Mouse (Mus musculus): ENCODE data around the gene Qk.

The Qk gene

DNA sequence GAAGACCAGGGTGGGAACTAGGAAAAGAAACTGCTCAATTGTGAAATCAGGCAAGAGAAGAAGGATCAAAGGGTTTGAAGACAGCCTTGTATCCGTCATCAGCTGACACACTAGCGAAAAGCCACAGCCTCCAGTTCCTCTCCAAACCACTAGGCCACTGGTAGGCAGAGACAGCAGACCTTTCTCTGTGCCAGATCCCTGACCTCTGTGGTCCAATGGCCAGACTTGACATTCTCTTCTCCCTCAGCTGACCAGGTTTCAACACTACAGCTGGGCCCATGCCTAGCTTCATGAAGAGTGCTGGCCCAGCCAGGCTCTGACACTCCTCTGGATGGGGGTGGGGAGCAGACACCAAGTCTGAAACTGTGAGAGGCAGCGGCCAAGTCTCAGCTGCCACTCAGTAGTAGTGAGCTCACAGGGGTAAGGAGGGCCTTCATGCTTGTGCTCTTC, 7.0 kb upstream of the Qk start:
- no peak for DNase-seq (ENCODE audit: low read depth)

DNA sequence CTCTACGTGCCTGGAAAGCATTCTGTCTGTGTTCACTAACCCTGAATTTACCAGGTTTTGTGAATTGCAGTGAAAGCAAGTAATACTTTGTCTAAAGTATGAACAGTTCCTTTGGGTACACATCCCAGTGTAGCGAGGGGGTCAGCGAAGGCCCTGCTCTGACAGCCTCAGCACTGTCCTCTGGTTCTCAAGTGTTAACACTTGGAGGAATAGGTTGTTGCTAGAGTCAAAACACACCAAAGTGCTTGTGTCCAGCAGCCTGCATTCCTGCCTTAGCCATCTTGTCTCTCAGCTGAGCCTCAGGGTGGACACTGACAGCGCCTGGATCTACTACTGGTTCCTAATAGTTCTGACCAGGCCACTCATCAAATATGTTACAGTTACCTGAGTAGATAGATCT, 6.3 kb upstream of the Qk start:
- no peak for DNase-seq (ENCODE audit: low read depth)

DNA sequence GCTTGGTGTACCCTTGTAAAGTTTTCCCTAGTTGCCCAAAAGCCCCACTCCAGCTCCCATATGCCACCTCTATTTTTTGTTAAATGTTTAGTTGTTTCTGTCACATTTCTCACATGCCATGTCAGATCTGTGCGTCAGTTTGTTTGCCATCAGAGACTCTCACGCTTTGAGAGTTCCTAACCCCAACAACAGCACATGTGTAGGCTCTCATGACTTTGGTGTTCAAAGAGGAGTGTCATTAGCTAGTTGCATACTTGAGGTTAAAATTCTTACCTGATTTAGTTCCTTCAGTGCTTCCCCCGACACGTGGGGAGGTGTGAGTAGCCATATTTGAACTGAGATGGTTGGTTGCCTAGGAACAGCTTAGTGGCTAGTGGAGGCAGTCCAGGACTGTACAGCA, 2.1 kb upstream of the Qk start:
- no peak for DNase-seq (ENCODE audit: low read depth)

DNA sequence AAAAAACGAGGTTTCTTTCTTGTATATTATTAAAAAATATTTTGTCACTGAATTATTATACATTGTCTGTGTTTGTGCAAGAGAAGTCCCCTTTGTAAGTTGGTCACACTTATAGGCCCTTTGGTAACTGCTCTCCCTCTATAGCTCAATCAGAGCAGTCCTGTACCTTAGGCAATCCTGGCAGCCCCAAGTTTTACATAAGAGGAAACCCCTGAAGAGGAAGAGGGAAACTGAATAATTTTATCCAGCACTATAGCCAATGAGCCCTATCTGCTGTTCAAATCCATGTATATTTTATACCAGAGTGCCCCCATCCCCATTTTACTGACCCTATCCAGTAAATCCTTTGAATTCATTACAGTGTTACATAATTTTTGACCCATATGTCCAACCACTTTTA, 1.4 kb upstream of the Qk start:
- no peak for DNase-seq (ENCODE audit: low read depth)

DNA sequence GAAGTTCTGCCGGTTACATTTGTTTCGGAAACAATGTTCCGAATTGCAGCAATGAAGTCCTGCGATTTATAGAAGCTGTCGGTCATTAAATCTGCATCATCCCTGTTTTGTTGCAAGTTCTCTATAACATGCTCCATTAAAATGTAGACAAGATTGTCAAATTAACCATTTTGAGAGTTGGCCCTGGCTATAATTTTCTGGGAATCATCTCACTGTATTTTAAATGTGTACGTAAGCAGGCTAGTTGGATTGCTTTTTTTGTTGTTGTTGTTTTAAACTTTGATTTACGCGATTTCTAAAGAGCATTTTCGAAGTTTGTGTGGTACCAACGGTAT, 769 bp upstream of the Qk start:
- no peak for DNase-seq (ENCODE audit: low read depth)

DNA sequence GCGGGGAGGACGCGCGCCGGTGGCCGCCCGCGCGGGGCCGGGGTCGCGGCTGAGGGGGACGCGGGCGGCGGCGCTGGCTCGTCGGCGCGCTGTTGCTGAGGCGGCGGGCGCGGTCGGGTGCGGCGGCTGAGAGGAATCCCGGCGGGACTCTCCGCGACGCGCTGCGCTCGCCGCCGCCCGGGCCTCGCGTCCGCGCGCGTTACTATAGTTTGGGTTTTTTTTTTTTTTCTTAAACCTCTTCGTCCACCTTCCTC, 296 bp downstream of the Qk start:
- no peak for DNase-seq (ENCODE audit: low read depth)

DNA sequence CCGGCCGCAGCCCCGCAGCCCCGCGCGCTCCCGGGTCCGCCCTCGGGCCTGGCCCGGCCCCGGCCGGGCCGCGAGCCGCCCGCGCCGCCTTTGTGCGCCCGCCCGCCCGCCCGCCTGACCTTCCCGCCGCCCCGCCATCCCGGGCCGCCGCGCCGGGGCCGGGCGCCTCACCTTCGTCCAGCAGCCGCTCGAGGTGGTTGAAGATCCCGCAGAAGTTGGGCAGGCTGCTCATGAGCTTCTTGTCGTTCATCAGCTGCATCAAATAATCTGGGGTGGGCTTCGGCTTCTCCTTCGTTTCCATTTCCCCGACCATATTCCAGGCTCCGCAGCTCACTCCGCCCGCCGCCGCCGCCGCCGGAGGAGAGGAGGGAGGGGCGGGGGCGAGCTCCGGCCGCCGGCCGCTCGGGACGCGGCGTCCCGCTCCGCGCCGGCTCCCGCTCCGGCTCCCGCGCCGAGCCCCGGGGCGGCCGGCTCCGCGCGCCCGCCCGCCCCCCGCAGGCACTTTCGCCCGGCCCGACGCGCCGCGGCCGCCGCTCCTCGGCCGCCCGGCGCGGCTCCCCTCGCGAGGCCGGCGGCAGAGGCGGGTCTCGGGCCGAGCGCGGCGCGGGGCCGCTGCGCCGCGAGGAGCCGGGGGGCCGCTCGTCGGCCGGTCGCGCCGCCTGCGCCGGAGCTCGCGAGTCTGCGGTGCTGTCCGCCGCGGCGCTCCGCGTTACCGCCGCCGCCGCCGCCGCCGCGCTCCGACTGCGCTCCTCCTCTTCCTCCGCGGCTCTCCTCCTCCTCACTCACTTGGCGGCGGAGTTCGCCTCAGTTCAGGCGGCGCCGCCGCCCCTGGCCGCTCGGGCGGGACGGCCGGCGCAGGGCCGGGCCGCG, 858 bp downstream of the Qk start:
- peak; percentile 82 for DNase-seq (ENCODE audit: low read depth)

DNA sequence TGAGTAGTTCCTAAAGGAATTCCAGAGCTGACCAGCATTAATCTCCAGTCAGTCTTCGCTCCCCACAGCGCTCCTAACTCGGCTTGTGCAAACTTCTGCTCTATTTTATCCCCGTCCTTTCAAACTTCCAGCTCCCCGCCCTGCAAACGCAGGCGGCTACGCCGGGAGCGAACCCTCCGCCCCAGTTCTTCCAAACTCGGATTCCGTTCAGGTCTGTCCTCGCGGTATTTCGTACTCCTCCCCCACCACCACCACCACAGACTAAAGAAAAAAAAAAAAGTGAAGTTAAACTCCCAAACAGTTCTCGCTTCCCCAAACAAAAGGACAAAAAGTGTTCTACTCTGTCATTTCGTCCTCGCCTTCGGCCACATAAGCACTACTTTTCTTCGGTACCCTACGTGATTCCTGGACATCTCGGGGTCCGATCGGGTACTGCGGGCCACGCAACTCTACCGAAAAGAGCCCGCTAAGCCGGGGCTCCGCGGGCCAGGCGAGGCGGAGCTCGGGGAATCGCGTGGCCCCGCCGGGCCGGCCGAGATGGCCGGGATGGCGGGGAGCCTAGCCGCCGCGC, 1.6 kb downstream of the Qk start:
- DNase-seq (ENCODE audit: low read depth) = peak; percentile 62

DNA sequence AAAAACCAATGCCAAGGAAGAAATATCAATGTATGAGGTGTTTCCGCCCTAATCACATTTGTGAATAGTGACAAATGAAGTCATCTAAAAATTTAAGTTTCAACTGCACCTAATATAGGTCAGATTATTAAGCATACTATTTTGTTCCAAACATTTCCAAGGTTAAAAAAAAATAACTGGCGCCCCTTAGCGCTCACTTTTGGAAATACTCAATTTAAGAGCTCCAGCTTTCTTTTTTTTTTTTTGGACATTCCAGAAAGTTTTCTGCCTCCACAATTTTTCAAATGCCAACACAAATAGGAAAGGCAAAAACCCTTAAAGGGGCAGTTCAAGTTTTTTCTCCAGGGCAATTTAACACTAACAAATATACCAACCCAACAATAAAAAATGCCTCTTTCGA, 2.5 kb downstream of the Qk start:
- peak; percentile 74 for DNase-seq (ENCODE audit: low read depth)

DNA sequence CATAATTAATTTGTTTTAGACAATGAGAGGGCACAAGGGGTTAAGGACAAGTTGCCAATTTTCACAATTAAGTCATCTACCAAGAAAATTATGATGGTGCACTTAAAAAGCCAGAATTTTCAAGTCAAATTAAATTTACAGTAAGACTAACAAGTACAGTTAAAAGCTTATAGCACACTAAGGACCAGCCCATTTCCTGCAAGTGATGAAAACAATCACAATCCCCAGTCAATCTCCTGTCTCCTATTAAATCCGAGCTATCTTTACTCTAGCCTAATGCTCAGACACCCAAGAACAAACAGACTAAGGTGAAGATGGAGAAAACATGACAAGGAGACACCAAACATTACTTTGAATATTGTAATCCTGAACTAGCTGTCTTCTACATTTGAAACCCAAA, 3.2 kb downstream of the Qk start:
- no peak for DNase-seq (ENCODE audit: low read depth)

DNA sequence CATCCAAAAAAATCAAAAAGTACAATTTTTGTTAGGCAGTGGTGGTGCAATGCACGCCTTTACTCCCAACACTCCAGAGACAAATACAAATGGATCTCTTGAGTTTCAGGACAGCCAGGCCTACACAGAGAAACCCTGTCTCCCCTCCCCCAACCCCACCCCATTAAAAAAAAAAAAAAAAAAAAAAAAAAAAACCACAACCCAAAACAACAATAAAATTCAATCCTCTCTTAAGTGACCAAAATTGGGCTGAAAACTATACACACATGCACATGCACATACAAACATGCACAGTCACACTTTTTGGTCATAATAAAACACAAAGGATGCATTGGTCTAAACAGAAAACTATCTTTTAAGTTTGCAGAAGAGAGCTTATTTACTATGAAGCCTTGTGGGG, 9.6 kb downstream of the Qk start:
- no peak for DNase-seq (ENCODE audit: low read depth)

DNA sequence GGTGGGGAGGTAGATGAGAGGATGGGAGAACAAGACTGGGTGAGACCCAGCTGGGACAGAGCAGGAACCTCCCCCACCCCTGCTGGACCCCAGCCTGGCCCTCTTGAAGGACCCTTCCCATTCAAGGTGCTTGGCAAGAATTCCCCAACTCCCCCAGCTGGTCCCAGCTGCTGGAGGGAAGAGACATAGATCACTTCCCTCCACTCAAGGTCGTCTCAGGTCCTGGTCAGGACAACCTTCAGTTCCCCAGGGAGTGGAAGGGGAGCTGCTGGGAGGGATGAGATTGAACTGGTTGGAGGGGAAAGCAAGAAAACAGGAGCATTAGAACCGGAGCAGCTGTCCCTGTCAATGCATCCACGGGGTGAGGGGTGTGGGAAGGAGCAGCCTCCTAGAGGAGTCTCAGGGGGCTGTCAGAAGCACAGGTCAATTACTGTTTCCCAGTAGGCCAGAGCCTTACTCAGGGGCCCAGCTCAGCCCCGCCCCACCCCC, 10.5 kb downstream of the Qk start:
- no peak for DNase-seq (ENCODE audit: low read depth)

DNA sequence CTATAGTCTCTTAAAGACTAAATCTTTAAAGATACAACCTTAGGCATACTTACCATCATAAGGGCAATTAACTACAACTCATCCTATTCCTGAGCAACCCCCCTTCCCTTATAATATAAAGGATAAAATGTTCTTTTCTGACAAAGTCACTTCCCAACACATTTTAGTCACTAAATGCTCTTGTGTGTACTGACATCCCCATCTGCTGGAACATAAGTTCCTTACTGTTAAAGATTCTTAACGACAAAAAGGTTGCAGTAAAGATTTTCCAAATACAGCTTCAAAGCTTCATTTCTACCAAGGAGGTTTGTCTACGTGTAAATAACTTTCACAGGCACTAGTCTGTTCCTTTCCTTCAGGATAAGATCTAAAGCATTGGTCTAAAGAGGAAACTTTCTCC, 13.2 kb downstream of the Qk start:
- no peak for DNase-seq (ENCODE audit: low read depth)

DNA sequence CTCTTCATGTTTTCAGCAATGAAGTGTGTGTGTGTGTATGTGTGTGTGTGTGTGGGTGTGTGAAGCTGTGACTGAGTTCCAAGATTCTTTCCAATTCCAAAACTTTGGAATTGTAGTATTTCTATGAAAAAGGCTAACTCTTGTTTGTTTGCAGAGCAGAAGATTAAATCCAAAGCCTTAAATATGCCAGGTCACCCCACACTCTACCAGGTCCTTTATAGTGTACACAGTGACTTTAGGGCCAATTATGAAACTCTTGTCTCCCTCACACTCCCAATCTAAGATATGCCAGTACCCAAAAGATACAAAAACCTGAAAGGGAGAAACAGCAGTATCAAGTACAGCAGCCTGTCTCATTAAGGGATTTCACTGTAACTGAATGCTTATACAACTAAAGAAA, 15.7 kb downstream of the Qk start:
- no peak for DNase-seq (ENCODE audit: low read depth)

DNA sequence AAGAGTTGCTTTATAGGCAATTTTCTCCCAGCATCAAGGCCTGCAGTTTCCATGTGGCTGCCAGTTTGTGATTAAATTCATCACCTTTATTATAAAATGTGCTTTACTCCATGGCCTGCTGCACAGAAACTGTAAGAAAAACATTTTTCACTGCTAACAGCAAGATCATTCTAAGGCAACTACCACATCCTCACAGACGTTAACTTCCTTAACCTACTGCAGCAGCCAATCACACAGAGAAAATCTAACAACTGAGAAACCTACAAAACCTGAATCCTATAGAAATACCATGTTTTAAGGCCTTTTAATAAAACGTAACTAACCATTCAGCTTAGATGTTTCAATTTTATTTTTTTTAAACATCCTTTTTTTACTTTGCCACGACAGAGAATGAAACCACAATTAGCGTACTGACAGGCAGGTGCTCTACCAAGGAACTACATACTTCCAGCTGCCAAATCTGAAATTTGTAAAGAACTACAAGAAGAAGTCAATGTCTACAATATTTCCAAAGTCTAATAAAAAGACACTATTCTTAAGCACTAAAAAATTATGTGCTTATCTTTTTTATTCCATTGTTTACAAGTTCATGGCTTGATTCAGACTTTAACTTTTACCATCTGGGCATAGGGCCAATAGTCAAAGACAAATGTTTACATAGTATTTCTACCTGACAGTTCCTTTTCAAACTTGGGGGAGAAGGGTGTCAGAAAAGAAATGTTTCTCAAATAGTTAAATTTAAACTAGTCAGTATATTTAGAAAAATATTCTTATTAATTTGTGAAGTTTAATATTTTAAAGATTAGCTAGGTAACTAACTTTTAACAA, 18.5 kb downstream of the Qk start:
- DNase-seq (ENCODE audit: low read depth) = peak; percentile 28

DNA sequence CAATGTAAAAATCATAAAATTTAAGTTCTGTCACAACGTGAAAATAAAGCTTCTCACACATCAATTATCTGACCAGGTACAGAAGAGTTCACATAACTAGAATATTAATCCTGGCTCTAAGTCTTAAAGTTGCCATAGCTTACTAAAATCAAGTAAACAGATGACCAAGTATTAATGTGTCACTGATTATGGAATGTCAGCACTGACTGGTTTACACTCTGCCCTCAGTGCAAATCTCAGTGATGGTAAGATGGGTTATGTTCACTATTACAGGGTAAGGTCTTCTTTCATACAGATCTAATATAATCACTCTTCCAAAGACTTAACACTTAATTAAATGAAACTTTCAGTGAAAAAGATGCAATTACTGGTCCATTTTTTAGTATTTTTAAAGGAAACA, 20.3 kb downstream of the Qk start:
- no peak for DNase-seq (ENCODE audit: low read depth)

DNA sequence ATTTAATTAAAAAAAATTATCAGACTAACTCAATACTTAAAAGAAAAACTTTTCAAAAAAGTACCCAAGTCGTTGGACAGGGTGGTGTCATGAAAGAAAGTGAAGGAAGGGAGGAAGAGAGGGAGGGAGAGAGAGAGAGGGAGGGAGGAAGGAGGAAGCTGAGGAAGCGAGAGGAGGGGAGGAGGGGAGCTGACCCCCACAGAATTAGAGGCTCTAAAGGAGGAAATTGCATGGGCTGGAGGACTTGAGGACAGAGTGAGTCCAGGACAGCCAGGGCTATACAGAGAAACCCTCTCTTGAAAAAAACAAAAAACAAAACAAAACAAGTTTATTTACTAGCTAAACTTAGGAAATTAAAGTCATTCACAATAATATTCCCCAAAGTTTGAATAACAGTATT, 27.1 kb downstream of the Qk start:
- no peak for DNase-seq (ENCODE audit: low read depth)

DNA sequence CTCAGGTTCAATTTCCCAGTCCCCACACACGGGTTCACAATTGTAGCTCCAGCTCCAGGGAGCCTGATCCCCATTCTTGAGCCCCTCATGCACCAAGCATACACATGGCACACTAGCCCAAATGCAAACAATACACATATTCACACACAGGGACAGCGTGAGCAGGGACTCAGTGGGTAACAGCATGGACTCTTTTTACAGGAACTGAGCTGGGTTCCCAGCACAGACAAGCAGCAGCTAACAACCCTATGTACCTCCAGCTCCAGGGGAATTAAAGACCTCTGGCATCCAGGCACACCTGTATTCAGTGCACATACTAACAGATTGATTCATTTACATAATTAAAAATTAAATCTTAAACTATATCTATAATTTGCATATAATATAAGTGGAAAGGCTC, 34.9 kb downstream of the Qk start:
- no peak for DNase-seq (ENCODE audit: low read depth)

DNA sequence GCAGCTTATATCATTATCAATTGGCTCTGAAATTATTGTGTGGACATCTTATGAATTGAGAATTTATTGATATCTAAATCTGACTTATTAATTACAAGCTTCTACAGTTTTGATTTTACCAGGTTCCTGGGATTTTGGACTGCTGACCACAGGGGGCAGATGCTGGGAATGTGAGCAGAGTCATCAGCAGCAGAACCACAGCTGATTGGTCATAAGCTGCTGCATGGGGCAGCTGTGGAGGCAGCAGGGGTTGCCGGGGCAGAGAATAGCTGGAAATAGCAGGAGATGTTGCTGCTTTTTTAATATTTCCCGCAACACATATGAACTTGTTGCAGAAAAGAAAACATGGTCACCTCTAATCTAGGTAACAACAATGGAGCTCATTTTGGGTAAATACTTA, 40.1 kb downstream of the Qk start:
- no peak for DNase-seq (ENCODE audit: low read depth)

DNA sequence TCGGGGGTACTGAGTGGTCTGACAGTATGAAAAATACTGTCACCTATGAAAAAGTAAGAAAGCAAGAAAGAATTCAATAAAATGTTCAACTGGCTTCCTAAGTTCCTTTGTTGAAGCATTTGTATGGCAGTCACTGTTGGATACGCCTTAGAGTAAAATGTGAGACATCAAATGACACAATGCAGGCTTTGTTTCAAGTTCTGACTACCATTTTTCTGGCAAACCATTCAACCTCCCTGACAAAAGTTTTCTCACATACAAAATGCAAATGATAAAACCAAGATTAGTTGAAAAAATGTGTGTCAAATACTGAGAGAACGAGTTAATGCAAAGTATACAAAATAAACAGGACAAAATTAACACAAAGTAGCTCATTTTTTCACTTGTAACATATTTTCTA, 50.1 kb downstream of the Qk start:
- no peak for DNase-seq (ENCODE audit: low read depth)

DNA sequence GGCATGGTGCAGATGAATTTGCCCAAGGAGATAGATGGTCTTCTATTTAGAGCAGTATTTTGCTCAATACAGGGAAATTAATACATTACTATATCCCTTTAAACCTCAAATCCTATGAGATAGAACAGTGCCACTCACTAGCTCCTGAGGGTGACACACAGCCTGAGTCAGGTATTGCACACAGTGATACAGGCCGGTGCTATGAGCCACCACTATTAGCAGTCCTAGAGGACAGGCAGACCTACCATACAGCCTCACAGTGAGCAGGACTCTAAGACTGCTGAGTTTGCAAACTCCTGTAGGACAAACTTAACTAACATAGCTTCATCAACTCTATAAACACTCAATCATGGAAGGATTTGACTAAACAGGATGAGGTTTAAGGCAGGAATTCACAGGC, 51.2 kb downstream of the Qk start:
- DNase-seq (ENCODE audit: low read depth) = no peak

DNA sequence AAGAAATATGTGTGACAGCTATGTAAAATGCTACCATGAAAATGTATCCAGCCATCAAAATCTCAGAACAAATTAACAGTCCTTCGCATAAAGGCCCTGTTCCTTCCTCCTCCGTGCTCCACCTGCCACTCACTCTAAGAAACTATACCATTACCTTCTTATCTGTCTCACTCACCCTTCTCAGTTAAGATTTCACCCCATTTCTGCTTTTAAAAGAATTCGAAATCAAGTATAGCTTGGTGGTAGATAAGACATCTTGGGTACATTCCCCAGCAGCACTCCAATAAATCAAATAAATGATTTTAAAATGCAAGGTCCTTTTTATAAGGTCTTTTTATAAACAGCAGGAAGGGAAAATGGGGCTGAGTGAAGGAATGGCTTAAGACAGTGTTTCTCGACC, 53.4 kb downstream of the Qk start:
- DNase-seq (ENCODE audit: low read depth) = no peak

DNA sequence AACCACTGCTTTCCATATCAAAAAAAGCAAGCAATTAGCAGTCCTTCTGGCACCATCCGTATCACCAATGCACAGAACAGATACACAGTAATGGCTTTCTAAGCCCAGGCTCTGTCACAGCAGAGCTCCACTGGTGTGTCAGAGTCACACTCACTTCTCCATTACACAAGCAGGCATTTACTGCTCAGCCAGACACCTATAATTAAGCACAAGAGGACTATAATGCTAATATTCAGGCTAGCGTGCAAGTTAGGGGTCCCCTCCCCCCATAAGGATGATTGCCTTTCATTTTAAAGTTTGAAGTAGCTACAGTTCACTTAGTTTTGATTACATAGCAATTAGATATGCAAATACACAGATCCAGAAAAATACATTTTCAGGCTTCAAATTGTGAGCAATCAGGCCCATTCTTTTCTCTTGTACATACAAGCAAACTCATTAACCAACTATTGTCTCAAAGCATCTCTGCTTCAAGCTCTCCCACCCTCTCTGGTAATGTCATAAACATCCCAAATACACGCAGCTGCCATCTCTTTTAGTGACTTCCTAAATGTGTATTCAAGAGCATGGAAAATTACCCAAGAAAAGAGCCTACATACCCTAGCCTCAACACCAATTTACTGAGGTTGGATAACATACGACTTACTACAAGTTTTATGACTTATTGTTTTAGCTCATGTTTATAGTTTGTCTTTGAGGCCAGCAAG, 68.2 kb downstream of the Qk start:
- DNase-seq (ENCODE audit: low read depth) = no peak

Measured in induced T-regulatory cell, adult 2 months (primary cell).